Mouse (Mus musculus) small intestine, adult 2 months (tissue): ENCODE data around the gene Map3k4. TPM values are rescaled to one million over a fixed set of nuclear protein-coding genes. Genes with fewer than 3 reads are reported as not detected.
A peak's percentile ranks its signal among the peaks of the same experiment; 100 is the strongest.
"Not testable (repeated sequence)": the region's sequence is repeated elsewhere in the genome, so short reads cannot be mapped to it uniquely, and the experiment has no call there.

Source experiments
- H3K27ac ChIP-seq: fragments of 200-500 bp; 2 replicates; pipeline ENCODE4 v1.5.1; 2012; ENCODE audit warnings: low read depth, low read length, control low read depth, inconsistent platforms; ENCODE audit not compliant: insufficient read depth
- H3K27me3 ChIP-seq: fragments of 200-500 bp; 2 replicates; pipeline ENCODE4 v1.6.1; 2012; ENCODE audit warnings: mild to moderate bottlenecking, moderate library complexity, low read length, inconsistent platforms; ENCODE audit not compliant: control insufficient read depth, insufficient read depth
- H3K36me3 ChIP-seq: fragments of 200-500 bp; 2 replicates; pipeline ENCODE4 v1.6.1; 2012; ENCODE audit warnings: mild to moderate bottlenecking, low read length, control low read depth, inconsistent platforms; ENCODE audit not compliant: control insufficient read depth, insufficient read depth
- H3K4me1 ChIP-seq: fragments of 200-500 bp; 2 replicates; pipeline ENCODE4 v1.6.1; 2012; ENCODE audit warnings: low read length, inconsistent platforms, mixed read lengths; ENCODE audit not compliant: control insufficient read depth, insufficient read depth, insufficient read length
- H3K4me3 ChIP-seq: fragments of 200-500 bp; 2 replicates; pipeline ENCODE4 v1.5.1; 2012; ENCODE audit warnings: low read depth, mild to moderate bottlenecking, control low read depth, inconsistent platforms, low read length, moderate library complexity
- CTCF ChIP-seq: fragments of 200-500 bp; IDR thresholded peaks from 2 replicates; pipeline ENCODE4 v1.5.1; 2012; ENCODE audit warnings: low read depth, mild to moderate bottlenecking, control low read depth, inconsistent platforms, low read length, moderate library complexity, mixed read lengths; ENCODE audit not compliant: insufficient replicate concordance, insufficient read length; ENCODE audit errors: extremely low read depth
- POLR2A ChIP-seq: fragments of 200-500 bp; IDR thresholded peaks from 2 replicates; pipeline ENCODE4 v1.6.1; 2012; ENCODE audit warnings: low read depth, mild to moderate bottlenecking, control low read depth, inconsistent platforms, low read length, moderate library complexity
- WGBS: fragments of 180-500 bp; shearing (Covaris S2); methylation state at CpG from one replicate; pipeline ENCODE4 v1.1.7; 2018; 5-methylcytosine and 5-hydroxymethylcytosine counted together
- polyA plus RNA-seq: library from polyadenylated mRNA; depleted of rRNA; stranded (reverse); fragments of >200 nt; gene quantifications from 2 replicates; pipeline ENCODE4 v1.2.3, GENCODE M21; 2012

Gene Map3k4
- polyA plus RNA-seq, 1 experiment, result 44.2 TPM

- no peak for TF ChIP-seq CTCF
- TF ChIP-seq POLR2A, result no peak
- H3K4me3 ChIP-seq, result no peak overlapping the region
- WGBS, result 77% methylated on average over 6 of the region's 6 CpGs
- H3K27ac ChIP-seq, result no peak overlapping the region
- H3K4me1 ChIP-seq, result peaks cover 12% of the 10 kb centered on the region
- no peaks in the 10 kb centered on the region for H3K36me3 ChIP-seq
- H3K27me3 ChIP-seq, result no peaks in the 10 kb centered on the region
Observed at GRCm38 (mm10) chr17:12304658-12305057, 13.9 kb downstream of the Map3k4 start.

- Histone ChIP-seq H3K36me3 (no peaks in the 10 kb centered on the region), H3K4me1 (peaks cover 30% of the 10 kb centered on the region), H3K27me3 (no peaks in the 10 kb centered on the region), H3K4me3 (no peak overlapping the region), H3K27ac (no peak overlapping the region)
- TF ChIP-seq CTCF (peak; percentile 90; the same call in 1 of the 2 replicates), POLR2A (no peak)
- 35% methylated on average over 3 of the region's 3 CpGs for WGBS
Observed at GRCm38 (mm10) chr17:12300896-12301706, 17.5 kb downstream of the Map3k4 start.

GRCm38 (mm10) chr17:12300127-12300675 is 18.4 kb downstream of the Map3k4 start:
- H3K27ac ChIP-seq, result peak overlapping the region; percentile 95
- H3K4me3 ChIP-seq, result no peak overlapping the region
- H3K27me3 ChIP-seq, result no peaks in the 10 kb centered on the region
- H3K4me1 ChIP-seq, result peaks cover 30% of the 10 kb centered on the region
- TF ChIP-seq POLR2A (no peak), CTCF (no peak)
- WGBS, result 37% methylated on average over 14 of the region's 14 CpGs
- no peaks in the 10 kb centered on the region for H3K36me3 ChIP-seq

- no peak for TF ChIP-seq CTCF
- TF ChIP-seq POLR2A, result no peak
- H3K27ac ChIP-seq, result peak overlapping the region; percentile 95
- H3K4me3 ChIP-seq, result no peak overlapping the region
- no peaks in the 10 kb centered on the region for H3K27me3 ChIP-seq
- no peaks in the 10 kb centered on the region for H3K36me3 ChIP-seq
- peaks cover 30% of the 10 kb centered on the region for H3K4me1 ChIP-seq
- 72% methylated on average over 7 of the region's 7 CpGs for WGBS
Observed at GRCm38 (mm10) chr17:12299371-12299770, 19.2 kb downstream of the Map3k4 start.

- peaks cover 32% of the 10 kb centered on the region for H3K4me1 ChIP-seq
- 33% methylated on average over 4 of the region's 4 CpGs for WGBS
- no peaks in the 10 kb centered on the region for H3K36me3 ChIP-seq
- peak overlapping the region; percentile 15 for H3K4me3 ChIP-seq
- peak overlapping the region; percentile 98 for H3K27ac ChIP-seq
- no peak for TF ChIP-seq CTCF
- TF ChIP-seq POLR2A, result no peak
- no peaks in the 10 kb centered on the region for H3K27me3 ChIP-seq
Observed at GRCm38 (mm10) chr17:12297978-12298377, 20.6 kb downstream of the Map3k4 start.

GRCm38 (mm10) chr17:12297292-12297691 is 21.3 kb downstream of the Map3k4 start:
- Histone ChIP-seq H3K27ac (peak overlapping the region; percentile 98), H3K36me3 (no peaks in the 10 kb centered on the region), H3K27me3 (no peaks in the 10 kb centered on the region), H3K4me3 (peak overlapping the region; percentile 2; the same call in 1 of the 2 replicates), H3K4me1 (peaks cover 35% of the 10 kb centered on the region)
- WGBS, result 14% methylated on average over 7 of the region's 7 CpGs
- no peak for TF ChIP-seq CTCF

- H3K27me3 ChIP-seq, H3K36me3 ChIP-seq, H3K27ac ChIP-seq, H3K4me3 ChIP-seq: not testable (repeated sequence)
- peaks cover 31% of the 10 kb centered on the region for H3K4me1 ChIP-seq
- WGBS, result 95% methylated on average over 5 of the region's 5 CpGs
Observed at GRCm38 (mm10) chr17:12295926-12296325, 22.7 kb downstream of the Map3k4 start.
